Mouse (Mus musculus): ENCODE measurements around the gene Zc3h10. TPM values are rescaled to one million over a fixed set of nuclear protein-coding genes. Genes with fewer than 3 reads are reported as not detected.
A peak's percentile ranks its signal among the peaks of the same experiment; 100 is the strongest.
"Not testable (repeated sequence)": the region's sequence is repeated elsewhere in the genome, so short reads cannot be mapped to it uniquely, and the experiment has no call there.

Gene Zc3h10
- total RNA-seq, 2 experiments from 2014 or later = 10.9 to 11.0 TPM

- DNase-seq (ENCODE audit: low spot score in 2 of 2) = no peak
Observed at GRCm38 (mm10) chr10:128556286-128556685, 8.7 kb upstream of the Zc3h10 start.

- not testable (repeated sequence) for DNase-seq (ENCODE audit: low spot score in 2 of 2)
Observed at GRCm38 (mm10) chr10:128555567-128555966, 8.0 kb upstream of the Zc3h10 start.

DNA sequence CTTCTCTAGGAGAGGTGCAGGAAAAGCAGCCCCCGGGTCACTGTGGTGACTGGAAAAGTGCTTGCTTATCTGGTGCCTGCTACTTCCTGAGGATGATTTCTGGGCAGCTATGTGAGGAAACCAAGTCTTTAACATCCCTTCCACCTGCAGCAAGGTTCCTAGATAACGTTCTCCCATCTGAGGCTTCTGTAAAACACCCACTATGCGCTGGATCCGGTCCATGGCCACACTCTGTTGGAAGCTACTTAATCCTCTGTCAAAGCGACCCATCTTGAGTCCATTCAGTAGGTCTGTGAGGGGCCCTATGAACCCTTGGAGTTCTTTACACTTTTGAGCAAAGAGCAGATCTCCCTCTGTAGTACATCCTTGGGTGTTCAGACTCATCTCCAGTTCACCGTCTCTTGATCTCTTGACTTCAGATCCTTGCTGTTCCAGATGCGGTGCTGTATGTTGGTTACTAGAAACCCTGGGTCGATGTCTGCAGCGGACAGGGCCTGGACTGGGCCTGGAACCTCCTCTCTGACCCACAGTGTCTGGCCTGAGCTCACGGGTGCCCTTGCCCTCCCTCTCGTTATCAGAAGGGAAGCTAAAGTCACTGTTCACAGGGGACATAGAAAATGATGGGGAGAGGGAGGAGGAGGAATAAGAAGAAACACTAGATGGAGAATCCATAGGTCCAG lies 2.7 kb upstream of the Zc3h10 start:
- DNase-seq (ENCODE audit: low spot score in 2 of 2) = not testable (repeated sequence)

DNA sequence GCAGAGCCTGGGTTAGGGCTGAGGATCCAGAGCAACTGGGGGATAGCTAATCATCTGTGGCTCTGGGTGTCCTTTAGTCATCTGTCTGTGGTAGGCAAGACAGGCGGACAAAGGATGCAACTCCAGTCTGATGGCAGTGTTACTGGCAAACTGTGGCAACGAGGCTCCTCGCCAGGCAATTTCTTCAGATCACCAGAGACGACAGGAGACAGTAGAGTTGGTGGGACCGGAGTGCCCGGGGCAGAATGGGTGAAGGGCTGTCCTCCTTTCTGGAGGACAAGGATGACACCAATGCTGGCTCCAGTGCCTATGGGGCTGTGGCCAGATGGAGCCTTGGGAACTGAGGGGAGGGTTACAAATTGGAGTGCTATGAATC lies 2.1 kb upstream of the Zc3h10 start:
- not testable (repeated sequence) for DNase-seq (ENCODE audit: low spot score in 2 of 2)

DNA sequence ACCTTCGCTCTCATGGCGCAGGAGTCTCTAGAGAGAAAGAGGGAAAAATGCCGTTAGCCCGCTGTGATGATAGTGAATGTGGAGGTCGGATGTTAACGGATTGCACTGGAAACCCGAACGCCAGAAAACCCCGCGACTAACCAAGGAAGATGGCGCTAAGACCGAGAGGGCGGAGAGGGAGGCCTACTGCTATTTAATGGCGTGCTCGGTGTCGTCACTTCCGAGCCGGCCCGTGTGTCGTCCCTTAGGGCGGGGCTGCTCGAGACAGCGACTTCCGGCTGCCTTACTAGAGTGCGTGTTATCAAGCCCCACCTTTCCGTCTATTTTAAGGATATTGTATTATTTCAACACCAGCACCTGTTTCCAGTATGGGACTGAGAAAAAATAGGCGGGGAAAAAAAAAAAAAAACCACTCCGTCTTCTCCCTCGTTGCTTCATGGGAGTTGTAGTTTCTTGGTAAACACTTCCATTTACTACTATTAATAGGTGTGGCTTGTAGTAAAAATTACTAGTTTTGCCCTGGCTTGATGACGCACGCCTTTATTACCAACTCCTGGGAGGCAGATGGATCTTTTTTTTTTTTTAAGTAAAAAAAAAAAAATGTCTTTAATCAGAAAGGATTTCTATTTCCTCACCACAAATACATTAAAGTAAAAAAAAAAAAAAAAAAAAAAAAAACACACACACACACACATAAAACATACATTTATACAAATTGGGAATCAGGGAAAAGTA lies 1.5 kb upstream of the Zc3h10 start, which contains the start of gene Rpl41:
TSS of gene Rpl41 (minus strand) at position 359 of the 735 bp plus-strand sequence.
- peak; percentile 70 to 80 for DNase-seq (ENCODE audit: low spot score in 2 of 2)

DNA sequence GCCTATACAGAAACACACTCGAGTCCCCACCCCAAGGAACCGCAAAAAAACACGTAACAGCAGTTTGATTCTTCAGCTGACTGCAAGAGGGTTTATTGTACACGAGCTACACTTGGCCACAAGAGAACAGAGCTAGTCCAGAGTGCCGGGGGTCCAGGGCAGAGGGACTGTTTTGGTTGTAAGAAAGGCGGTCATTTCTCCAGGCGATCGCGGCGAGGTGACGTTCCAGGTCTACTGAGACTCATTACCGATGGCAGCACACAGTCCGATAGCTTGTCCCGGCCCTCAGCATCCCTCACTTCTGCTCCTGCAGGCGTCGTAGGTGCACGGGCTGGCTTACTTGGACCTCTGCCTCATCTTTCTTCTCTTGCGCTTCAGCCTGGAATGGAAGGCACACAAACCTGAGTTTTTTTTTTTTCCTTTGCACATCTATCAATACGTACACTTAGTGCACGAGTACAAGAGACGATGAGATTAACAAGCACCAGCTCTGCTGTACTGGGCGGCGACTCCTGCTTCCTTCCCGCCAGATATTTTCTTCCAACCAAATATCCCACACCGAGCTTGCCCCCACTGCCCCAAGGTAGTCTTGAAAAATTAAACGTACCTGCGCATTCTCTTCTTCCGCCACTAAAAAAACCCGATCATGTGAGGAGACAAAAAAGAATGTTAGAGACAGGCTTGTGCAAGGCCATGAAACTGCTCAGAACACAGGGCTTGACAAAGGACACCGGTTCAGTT lies 647 bp upstream of the Zc3h10 start:
- not testable (repeated sequence) for DNase-seq (ENCODE audit: low spot score in 2 of 2)

DNA sequence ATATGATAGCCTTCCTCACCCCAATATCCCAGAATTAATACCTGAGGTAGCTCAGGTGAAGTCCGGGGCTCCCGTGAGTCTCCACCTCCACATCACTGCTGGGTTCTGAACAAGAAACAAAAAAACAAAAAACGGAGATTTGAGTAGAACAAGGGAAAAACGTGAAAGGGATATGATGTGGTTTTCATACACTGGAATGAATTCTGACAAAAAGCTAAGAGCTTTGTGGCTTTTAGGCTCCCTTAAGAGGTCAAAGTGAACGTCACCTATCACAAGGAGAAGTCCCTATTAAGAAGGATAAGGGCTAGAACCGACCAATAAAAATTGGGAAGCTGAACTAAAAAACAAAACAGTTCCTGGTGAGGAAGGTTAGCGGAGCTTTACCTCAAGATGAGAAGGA lies 787 bp downstream of the Zc3h10 start:
- no peak for DNase-seq (ENCODE audit: low spot score in 2 of 2)

DNA sequence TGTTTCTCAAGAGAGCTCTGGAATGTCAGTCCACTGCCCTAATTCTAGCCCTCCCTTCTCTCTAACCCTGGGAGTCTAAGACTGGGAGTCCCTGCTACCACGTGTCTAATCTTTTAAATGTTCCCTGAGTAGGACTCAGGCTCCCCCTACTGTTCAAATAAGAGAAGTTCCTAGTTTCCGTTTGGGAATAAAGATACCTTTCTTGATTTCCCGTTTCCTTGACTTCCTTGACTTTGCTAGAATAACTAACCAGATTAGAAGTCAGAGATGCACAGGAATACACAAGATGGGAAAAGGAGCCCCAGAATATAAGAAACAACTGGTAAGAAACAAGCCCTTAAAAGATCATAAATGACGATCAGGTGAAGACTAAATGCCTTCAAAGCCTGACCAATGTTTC lies 1.2 kb downstream of the Zc3h10 start:
- no peak for DNase-seq (ENCODE audit: low spot score in 2 of 2)

- DNase-seq (ENCODE audit: low spot score in 2 of 2) = no peak
Observed at GRCm38 (mm10) chr10:128545570-128545898, 2.0 kb downstream of the Zc3h10 start.

DNA sequence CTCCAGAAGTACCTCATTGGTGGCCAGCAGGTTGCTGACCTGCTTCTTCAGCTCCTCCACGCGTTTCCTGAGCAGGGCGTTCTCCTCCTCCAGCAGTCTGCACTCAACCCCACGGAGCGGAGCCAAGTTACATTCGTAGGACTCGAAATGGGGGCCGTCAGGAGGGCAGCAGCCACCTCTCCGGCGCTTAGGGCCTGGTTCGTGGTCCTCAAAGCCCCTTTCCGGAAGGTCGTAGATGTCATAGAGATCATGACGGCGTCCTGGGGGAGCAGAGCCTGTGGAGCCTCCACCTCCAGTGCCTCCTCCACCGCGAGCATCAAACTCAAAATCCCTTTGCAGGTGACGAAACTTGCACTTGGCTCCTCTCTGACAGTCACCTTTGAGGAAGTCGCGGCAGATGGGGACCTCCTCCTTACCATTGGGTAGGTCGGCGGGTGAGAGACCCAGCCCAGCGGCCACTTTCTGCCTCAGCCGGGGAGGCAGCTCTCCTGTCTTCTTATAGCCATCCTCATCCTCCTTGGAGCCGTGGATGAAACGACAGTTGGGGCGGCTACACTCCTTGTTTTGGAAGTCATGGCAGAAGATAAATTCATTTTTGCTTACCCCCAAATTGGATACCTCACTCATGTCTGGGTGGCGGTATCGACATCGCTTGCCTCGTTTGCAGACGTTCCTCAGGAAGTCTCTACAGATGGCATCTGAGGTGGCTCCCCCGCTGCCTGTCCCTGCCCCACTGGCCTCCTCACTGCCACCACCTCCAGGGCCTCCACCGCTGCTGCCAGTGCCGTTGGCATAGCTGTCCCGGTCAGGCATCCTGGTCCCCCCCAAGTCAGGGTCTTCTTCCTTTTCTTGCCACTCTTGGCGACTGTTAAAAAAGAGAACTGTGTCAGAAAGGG lies 2.7 kb downstream of the Zc3h10 start:
- DNase-seq (ENCODE audit: low spot score in 2 of 2) = no peak

- no peak for DNase-seq (ENCODE audit: low spot score in 2 of 2)
Observed at GRCm38 (mm10) chr10:128544151-128544657, 3.4 kb downstream of the Zc3h10 start.

- no peak for DNase-seq (ENCODE audit: low spot score in 2 of 2)
Observed at GRCm38 (mm10) chr10:128543100-128543499, 4.5 kb downstream of the Zc3h10 start.

DNA sequence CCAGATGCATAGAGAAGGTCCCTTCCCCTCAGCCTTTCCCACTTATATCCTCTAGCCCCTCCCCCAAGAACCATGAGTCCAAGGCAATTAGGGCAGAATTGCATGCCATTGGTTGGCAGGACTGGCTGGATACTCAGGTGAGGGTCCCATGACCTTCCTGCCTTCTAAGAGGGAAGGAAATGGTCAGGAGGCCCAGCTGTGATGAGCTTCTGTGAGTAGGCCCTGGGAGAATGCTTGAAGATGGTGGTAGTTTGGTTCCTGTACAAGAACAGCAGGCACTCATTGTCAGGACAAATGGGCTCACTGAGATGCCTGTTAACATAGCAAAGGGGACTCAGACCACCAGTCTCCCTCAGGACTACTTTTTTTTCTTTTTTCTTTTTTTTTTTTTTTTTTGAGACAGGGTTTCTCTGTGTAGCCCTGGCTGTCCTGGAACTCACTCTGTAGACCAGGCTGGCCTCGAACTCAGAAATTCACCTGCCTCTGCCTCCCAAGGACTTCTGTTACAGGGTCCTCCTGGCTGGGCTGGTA lies 9.2 kb downstream of the Zc3h10 start:
- no peak for DNase-seq (ENCODE audit: low spot score in 2 of 2)

DNA sequence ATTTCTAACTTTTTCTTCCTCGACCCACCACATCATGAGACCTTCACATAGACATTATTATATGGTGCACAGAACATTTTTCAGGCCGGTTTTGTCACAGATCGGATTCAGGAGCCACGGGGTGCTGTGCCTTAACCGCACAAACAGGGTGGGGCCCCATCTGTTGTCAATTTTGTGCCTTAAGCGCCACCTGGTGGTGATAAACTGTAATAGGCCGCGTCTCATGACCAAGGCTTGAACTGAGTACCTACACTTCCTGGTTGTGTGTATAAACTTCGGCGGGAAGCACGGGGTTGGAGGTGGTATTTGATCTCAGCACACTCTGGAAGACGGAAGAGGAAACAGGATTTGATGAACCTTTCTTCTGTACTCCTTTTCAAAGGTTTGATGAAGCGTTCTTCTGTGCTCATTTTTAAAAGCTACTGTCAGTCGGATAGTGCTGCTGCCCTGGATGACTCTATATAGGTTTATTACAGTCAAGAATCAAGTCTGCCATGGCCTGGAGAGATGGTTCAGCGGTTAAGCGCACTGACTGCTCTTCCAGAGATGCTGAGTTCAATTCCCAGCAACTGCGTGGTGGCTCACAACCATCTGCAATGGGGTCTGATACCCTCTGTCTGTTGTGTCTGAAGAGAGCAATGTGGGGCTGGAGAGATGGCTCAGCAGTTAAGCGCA lies 11.2 kb downstream of the Zc3h10 start:
- DNase-seq (ENCODE audit: low spot score in 2 of 2) = peak; percentile 64 to 81

GRCm38 (mm10) chr10:128535624-128536265 lies 11.8 kb downstream of the Zc3h10 start:
- DNase-seq (ENCODE audit: low spot score in 2 of 2) = no peak

DNA sequence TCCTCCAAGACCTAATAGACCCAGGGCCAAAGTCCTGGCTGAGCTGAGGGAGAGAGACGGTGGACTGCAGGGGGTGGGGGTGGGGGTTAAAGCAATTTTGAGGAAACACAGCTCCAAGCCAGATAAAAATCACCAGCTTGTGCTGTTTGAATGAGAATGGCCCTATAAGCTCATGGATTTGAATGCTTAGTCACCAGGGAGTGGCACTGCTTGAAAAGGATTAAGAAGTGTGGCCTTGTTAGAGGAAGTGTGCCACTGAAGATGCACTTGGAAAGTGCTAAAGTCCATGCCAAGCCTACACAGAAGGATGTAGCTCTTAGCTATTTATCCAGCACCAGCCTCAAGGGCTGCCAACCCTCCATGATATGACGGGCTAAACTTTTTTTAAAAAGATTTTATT lies 12.4 kb downstream of the Zc3h10 start:
- no peak for DNase-seq (ENCODE audit: low spot score in 2 of 2)

DNA sequence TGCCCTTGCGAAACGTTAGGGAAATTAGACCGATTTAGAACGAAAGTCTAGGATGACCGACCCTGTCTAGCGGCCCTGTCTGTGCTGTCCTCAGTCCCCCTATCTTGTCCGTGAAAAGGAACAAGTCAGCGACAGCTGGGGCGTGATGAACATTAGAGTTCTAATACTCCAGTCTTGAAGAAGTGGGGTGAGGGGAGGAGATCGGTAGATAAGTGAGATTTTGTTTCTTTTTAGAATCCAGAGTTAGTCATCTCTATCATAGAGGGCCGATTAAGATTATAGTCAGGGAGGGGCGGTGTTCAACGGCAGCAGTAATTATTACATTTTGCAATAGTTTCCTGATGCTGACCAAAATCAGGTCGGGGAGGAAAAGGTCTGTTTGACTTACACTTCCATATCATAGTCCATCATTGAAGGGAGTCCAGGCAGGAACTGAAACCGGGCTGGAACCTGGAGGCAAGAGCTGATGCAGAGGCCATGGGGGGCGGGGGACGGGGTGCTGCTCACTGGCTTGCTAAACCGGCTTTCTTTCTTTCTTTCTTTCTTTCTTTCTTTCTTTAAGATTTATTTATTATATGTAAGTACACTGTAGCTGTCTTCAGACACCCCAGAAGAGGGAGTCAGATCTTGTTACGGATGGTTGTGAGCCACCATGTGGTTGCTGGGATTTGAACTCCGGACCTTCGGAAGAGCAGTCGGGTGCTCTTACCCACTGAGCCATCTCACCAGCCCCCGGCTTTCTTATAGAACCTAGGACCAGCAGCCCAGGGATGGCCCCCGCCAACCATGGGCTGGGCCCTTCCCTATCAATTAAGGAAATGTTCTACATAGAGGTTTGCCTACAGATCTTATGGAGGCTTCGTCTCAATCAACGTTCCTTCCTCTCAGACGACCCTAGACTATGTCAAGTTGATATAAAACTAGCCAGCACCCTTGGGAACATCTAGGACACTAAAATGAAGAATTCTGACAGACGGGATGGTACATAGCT lies 20.9 kb downstream of the Zc3h10 start:
- no peak for DNase-seq (ENCODE audit: low spot score in 2 of 2)

DNA sequence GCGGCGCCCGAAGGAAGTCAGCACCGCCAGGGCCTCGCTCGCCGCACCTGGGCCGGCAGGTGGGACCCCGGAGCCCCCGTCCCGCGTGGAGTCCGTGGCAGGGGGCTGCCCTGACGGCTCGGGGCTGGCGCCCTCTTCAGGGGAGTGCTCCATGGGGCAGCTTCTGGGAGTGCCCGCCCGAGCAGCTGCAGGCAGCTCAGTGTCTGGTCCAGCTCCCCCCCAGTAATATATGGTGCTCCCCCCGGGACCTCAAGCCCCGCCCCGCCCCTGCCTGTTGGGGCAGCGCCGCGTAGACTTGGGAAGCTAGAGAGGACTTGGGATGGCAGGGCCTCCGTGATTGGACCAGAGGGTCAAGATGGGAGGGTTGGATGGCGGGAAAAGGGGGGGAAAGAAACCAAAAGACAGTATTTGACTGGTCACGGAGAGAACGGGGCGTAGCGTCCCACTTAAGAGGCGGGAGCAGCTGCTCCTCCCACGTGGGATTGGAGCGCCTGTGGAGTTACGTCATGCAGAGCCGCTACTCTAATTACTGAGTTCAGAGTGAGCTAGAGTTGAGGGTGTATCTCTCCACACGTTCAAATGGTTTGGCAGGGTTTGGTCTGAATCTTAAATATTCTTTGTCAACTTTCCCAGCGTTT lies 21.8 kb downstream of the Zc3h10 start, which contains the start of gene Esyt1:
TSS of gene Esyt1 (minus strand) at position 201 of the 638 bp plus-strand sequence.
- DNase-seq (ENCODE audit: low spot score in 2 of 2) = peak; percentile 66 to 88

Data from adrenal gland, postnatal 4 days (tissue).